8 mouse cellular contexts compared by ENCODE assay signal in the genomic region with DNA sequence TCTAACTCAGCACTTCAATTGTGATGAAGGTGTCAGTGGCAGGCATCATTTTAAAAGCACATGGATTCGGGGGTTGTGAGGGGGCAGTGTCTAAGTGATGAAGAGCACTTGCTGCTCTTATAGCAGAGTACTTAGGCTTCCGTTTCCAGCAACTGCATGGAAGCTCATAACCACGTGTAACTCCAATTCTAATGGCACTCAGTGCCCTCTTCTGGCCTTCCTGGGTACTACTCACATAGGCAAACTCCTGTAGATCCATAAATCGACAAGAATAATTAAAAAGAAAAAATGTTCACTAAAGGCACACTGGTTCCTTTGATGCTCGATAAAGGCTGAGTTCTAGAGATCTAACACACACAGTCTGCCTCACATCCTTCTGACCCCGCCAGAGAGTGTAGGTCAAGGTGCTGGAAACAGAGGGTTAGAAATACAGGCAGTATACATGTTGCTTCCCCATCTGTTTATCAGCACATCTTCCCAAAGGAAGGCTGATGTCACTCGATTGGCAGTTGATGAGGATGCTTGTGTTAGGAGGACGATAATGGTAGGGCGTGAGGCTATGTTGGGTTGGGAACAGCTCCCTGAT.
DNase-seq lines count a peak whose midpoint lies in the region; ATAC-seq lines count a peak whose summit lies in the region.

No protein-coding gene starts in this region.

- no peak overlapping the region for H3K9ac ChIP-seq in forebrain, embryonic 11.5 days (ENCODE audit: low read length)
- H3K9ac ChIP-seq in forebrain, embryonic 16.5 days (replicated peaks; ENCODE audit: low read depth, low read length): no peak overlapping the region
- no peak overlapping the region for H3K9ac ChIP-seq in kidney, embryonic 14.5 days (ENCODE audit: low read depth, low read length)

- ATAC-seq in forebrain, embryonic 11.5 days (replicated peaks; ENCODE audit: low FRiP score): 0 out of 2 replicates have a peak, but pooled peaks have one; percentile 31
- ATAC-seq in forebrain, embryonic 16.5 days: no peak
- ATAC-seq in kidney, embryonic 14.5 days (ENCODE audit: low FRiP score, low TSS enrichment): peak; percentile 26; the same call in 1 of the 2 replicates

- DNase-seq in forebrain, embryonic 11.5 days (ENCODE audit: low spot score): peak; percentile 57
- DNase-seq in 416B (ENCODE audit: low read depth): peak; percentile 75
- peak; percentile 75 for DNase-seq in adrenal gland, postnatal 10 days
- peak; percentile 26 for DNase-seq in embryo, embryonic 11.5 days (ENCODE audit: low read depth, low spot score)
- peak; percentile 26 to 50 for DNase-seq in lung, adult 18-20 months
- DNase-seq in retina, postnatal 7 days (ENCODE audit: low read depth, low spot score): peak; percentile 23

- no peak overlapping the region for H3K4me3 ChIP-seq in forebrain, embryonic 11.5 days (ENCODE audit: low read depth, low read length)
- no peak overlapping the region for H3K4me3 ChIP-seq in forebrain, embryonic 16.5 days (replicated peaks; ENCODE audit: low read length)
- no peak overlapping the region for H3K4me3 ChIP-seq in kidney, embryonic 14.5 days (ENCODE audit: low read length)

- 63% methylated on average over 9 of the region's 9 CpGs for WGBS in forebrain, embryonic 11.5 days
- WGBS in forebrain, embryonic 16.5 days: 54% methylated on average over 9 of the region's 9 CpGs
- 59% methylated on average over 9 of the region's 9 CpGs for WGBS in kidney, embryonic 14.5 days

- no peak overlapping the region for H3K27ac ChIP-seq in forebrain, embryonic 11.5 days (ENCODE audit: low read depth, low read length)
- no peak overlapping the region for H3K27ac ChIP-seq in forebrain, embryonic 16.5 days (ENCODE audit: low read length)
- no peak overlapping the region for H3K27ac ChIP-seq in kidney, embryonic 14.5 days (ENCODE audit: low read depth, low read length)

- H3K36me3 ChIP-seq in forebrain, embryonic 11.5 days (ENCODE audit: control insufficient read depth, insufficient read depth, low read length): no peaks in the 10 kb centered on the region
- no peaks in the 10 kb centered on the region for H3K36me3 ChIP-seq in forebrain, embryonic 16.5 days (ENCODE audit: control insufficient read depth, insufficient read depth)
- H3K36me3 ChIP-seq in kidney, embryonic 14.5 days (ENCODE audit: control insufficient read depth, insufficient read depth, low read length): no peaks in the 10 kb centered on the region

- H3K4me1 ChIP-seq in forebrain, embryonic 11.5 days (replicated peaks; ENCODE audit: control insufficient read depth, insufficient read depth, low read length): no peaks in the 10 kb centered on the region
- peaks cover 10% of the 10 kb centered on the region for H3K4me1 ChIP-seq in forebrain, embryonic 16.5 days (replicated peaks; ENCODE audit: control insufficient read depth, insufficient read depth, low read length)
- no peaks in the 10 kb centered on the region for H3K4me1 ChIP-seq in kidney, embryonic 14.5 days (ENCODE audit: control insufficient read depth, insufficient read depth, low read length)

- H3K4me2 ChIP-seq in forebrain, embryonic 11.5 days (ENCODE audit: low read depth, low read length, severe bottlenecking): no peak overlapping the region
- no peak overlapping the region for H3K4me2 ChIP-seq in forebrain, embryonic 16.5 days (ENCODE audit: low read length)
- no peak overlapping the region for H3K4me2 ChIP-seq in kidney, embryonic 14.5 days (replicated peaks; ENCODE audit: low read depth, low read length)

- no peaks in the 10 kb centered on the region for H3K9me3 ChIP-seq in forebrain, embryonic 11.5 days (ENCODE audit: control insufficient read depth, low read length)
- H3K9me3 ChIP-seq in forebrain, embryonic 16.5 days (ENCODE audit: control insufficient read depth, low read length): no peaks in the 10 kb centered on the region
- no peaks in the 10 kb centered on the region for H3K9me3 ChIP-seq in kidney, embryonic 14.5 days (ENCODE audit: control insufficient read depth, low read length)

- no peaks in the 10 kb centered on the region for H3K27me3 ChIP-seq in forebrain, embryonic 11.5 days (ENCODE audit: control insufficient read depth, insufficient read depth, low read length)
- no peaks in the 10 kb centered on the region for H3K27me3 ChIP-seq in forebrain, embryonic 16.5 days (replicated peaks; ENCODE audit: control insufficient read depth, insufficient read depth, low read length)
- no peaks in the 10 kb centered on the region for H3K27me3 ChIP-seq in kidney, embryonic 14.5 days (ENCODE audit: control insufficient read depth, insufficient read depth, low read length)

Comparison
In these comparisons a context has a peak if more than half of its experiments do, and no peak if none do; other contexts are left out.
1. DNase-seq: peak in every context shown above with its lines; median percentile 75 in 416B; 75 in adrenal gland, postnatal 10 days; 57 in forebrain, embryonic 11.5 days; 38 in lung, adult 18-20 months; 26 in embryo, embryonic 11.5 days; 23 in retina, postnatal 7 days.